Mouse (Mus musculus) Patski (cell line): ENCODE data around the gene Fam167b. TPM values are rescaled to one million over a fixed set of nuclear protein-coding genes. Genes with fewer than 3 reads are reported as not detected.

ENCODE experiments used
- ATAC-seq: fragments of 100-300 bp; one replicate; pipeline ENCODE4 v1.8.0; 2021
- CTCF ChIA-PET: fragments of 350-600 bp; sonication (Branson Sonifier 250); formaldehyde crosslinking; loops from one replicate; lab custom pipeline; 2022; ENCODE audit warnings: inconsistent platforms; lab: Charles Lee
- POLR2A ChIA-PET: fragments of 350-600 bp; sonication (Branson Sonifier 250); formaldehyde crosslinking; loops from one replicate; lab custom pipeline; 2022; ENCODE audit warnings: antibody characterized with exemption, inconsistent platforms; lab: Charles Lee
- DNase-seq: peaks from one replicate; pipeline ENCODE4 v3.0.0-alpha.2; 2011; ENCODE audit warnings: low read depth, low spot score
- H3K27me3 ChIP-seq: fragments of 371-371 bp; one replicate; pipeline ENCODE4 v1.5.1; 2021
- CTCF ChIP-seq: fragments of 100-300 bp; IDR thresholded peaks from one replicate; pipeline ENCODE4 v1.5.1; 2021
- in situ Hi-C: fragments of 300-500 bp; cut with MboI; formaldehyde crosslinking; loops from 3 replicates; pipeline ENCODE4 v1.11.1; 2018; ENCODE audit warnings: low pct_unique_long_range_greater_than_20kb, mixed read lengths
- polyA plus RNA-seq: library from polyadenylated mRNA; unstranded; gene quantifications from one replicate; pipeline ENCODE4 v1.2.3, GENCODE M21; 2021

Gene Fam167b
- polyA plus RNA-seq, 1 experiment from 2014 or later, result not detected

DNA sequence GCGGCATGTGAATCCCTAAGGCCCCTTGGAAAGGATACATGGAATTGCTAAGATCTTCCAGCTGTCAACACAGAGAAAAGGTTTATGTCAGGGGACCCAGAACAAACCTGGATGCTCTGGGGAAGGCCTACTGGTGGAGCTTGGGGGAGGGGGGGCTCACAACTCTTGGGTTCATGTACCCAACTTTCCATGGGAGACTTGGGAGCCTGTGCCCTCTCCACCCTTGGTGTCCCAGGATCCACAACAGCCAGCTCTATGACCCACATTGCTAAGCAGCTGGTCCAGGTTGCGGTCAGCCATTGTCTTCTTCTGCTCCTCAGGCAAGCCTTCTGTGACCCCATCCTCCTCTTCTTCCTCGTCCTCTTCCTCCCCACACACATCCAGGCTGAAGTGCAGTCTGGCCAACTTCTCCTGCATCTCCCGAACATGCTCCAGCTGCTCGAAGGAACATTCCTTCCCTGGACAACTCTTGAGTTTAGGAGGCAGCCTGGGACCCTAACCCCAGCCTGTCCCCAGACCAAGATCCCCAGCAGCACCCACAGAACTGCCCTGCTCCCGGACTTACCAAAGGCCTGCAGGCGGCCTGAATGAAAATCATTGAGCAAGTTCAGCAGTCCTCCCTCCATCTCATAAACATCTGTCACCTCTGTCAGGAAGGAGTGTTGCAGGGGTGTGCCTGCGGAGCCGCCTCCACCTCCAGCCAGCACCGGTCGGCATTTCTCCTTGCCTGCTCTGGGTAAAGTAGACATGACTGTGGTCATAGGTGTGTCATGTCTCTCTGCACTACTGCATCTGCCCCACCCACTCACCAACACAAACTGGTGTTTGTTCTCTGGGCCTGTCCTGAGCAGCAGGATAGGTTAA lies 42.3 kb upstream of the Fam167b start:
- DNase-seq (no peak), ATAC-seq (no peak)
- in situ Hi-C loops, result no loop called here
- H3K27me3 ChIP-seq, result no peaks in the 10 kb centered on the region
- no peak for TF ChIP-seq CTCF
- CTCF ChIA-PET, result interaction anchor here (1.0 kb wide), 1 partner anchor 12 kb away, joined by 4 read pairs; no protein-coding TSS in a partner anchor
- POLR2A ChIA-PET, result interaction anchor here (1.5 kb wide), 1 partner anchor 12 kb away, joined by 3 read pairs; no protein-coding TSS in a partner anchor

GRCm38 (mm10) chr4:129618786-129619691 lies 40.7 kb upstream of the Fam167b start, which contains the start of gene Iqcc:
Iqcc (minus strand) TSS chr4:129619099.
- no peaks in the 10 kb centered on the region for H3K27me3 ChIP-seq
- CTCF ChIA-PET, result no interaction called here
- POLR2A ChIA-PET, result interaction anchor here (0.6 kb wide), 1 partner anchor 364 kb away, joined by 3 read pairs; no protein-coding TSS in a partner anchor
- in situ Hi-C loops, result no loop called here
- TF ChIP-seq CTCF, result no peak
- ATAC-seq, result no peak
- no peak for DNase-seq

DNA sequence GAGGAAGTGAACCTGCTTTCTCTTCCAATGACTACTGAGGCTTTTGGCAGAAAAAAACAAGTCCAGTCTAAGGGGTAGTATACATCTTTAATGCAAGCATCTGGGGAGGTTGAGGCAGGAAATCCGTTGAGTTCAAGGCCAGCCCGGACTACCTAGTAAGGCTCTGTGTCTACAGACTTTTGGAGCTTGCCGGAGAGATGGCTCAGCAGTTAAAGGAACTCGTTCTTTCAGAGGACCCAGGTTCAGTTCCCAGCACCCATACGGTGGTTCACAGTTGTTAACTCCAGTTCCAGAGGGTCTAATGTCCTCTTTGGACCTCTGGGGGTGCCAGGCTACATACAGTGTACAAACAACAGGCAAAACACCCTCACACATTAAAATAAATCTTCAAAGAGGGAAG lies 39.7 kb upstream of the Fam167b start:
- CTCF ChIA-PET, result no interaction called here
- ATAC-seq, result no peak

GRCm38 (mm10) chr4:129617121-129617641 lies 38.8 kb upstream of the Fam167b start:
- no peak for TF ChIP-seq CTCF
- no peak for DNase-seq
- ChIA-PET CTCF (interaction anchor here (1.4 kb wide), 1 partner anchor 9 kb away, joined by 6 read pairs; no protein-coding TSS in a partner anchor), POLR2A (interaction anchor here (0.7 to 1.4 kb wide), 2 partner anchors 8 to 291 kb away, joined by 3 to 5 read pairs; no protein-coding TSS in a partner anchor)
- in situ Hi-C loops, result no loop called here
- ATAC-seq, result no peak
- no peaks in the 10 kb centered on the region for H3K27me3 ChIP-seq

More for the DNA sequence above, 39.7 kb upstream of the Fam167b start:
- in situ Hi-C loops, result no loop called here
- no peaks in the 10 kb centered on the region for H3K27me3 ChIP-seq
- DNase-seq, result no peak
- TF ChIP-seq CTCF, result no peak
- POLR2A ChIA-PET, result interaction anchor here (0.7 kb wide), 1 partner anchor 292 kb away, joined by 5 read pairs; no protein-coding TSS in a partner anchor

DNA sequence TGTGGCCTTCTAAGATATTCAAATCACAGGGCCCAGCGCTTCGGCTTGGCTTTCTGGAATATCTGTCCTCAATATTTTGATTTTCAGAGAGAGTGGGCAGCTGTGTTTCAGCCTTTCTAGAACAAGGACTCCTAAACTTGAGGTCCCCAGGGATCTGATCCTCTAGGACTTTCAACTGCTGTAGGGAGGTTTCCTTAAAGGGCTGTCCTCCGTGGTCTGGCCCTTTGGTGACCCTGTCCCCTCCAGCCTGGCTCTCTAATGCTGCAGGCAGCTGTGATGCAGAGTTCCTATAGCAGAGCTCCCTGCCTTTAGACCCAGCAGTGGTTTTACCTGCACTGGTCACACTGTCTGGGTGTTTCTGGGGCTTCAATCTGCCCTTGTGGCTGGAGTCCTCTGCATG lies 38.3 kb upstream of the Fam167b start:
- no peak for ATAC-seq
- TF ChIP-seq CTCF, result no peak
- DNase-seq, result no peak
- no peaks in the 10 kb centered on the region for H3K27me3 ChIP-seq
- CTCF ChIA-PET, result interaction anchor here (1.4 kb wide), 1 partner anchor 8 kb away, joined by 6 read pairs; no protein-coding TSS in a partner anchor
- in situ Hi-C loops, result no loop called here
- POLR2A ChIA-PET, result interaction anchor here (1.4 kb wide), 1 partner anchor 8 kb away, joined by 3 read pairs; no protein-coding TSS in a partner anchor

- no peak for ATAC-seq
- CTCF ChIA-PET, result no interaction called here
- POLR2A ChIA-PET, result interaction anchor here (0.6 to 1.4 kb wide), 2 partner anchors 7 to 10 kb away, joined by 3 to 6 read pairs; no protein-coding TSS in a partner anchor
- in situ Hi-C loops, result no loop called here
- no peak for TF ChIP-seq CTCF
- H3K27me3 ChIP-seq, result no peaks in the 10 kb centered on the region
- DNase-seq, result no peak
Observed at GRCm38 (mm10) chr4:129615801-129616290, 37.5 kb upstream of the Fam167b start.

DNA sequence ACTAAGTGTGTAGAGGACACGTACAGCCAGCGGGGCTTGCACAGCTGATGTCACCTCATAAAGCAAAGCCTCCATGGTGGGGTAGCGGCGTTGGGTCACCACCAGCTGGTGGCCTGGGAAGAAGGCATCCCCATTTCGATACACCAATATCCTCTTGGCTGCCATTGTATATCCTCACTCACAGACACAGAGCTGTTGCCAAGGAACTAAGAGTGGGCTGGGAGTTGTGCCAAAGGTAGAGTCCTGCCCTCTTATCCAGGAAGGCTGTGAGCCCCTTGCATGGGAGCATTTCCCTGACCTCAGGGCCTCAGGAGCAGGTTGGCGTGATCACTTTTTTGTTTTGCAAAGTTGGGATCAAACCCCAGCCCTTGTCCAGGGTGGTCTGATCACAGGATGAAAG lies 35.7 kb upstream of the Fam167b start, which contains the start of gene Dcdc2b:
Gene Dcdc2b (minus strand): TSS at position 165 of the 400 bp plus-strand sequence.
- DNase-seq (no peak), ATAC-seq (no peak)
- H3K27me3 ChIP-seq, result no peaks in the 10 kb centered on the region
- TF ChIP-seq CTCF, result no peak
- in situ Hi-C loops, result no loop called here
- CTCF ChIA-PET, result no interaction called here
- POLR2A ChIA-PET, result no interaction called here

GRCm38 (mm10) chr4:129610472-129610871 lies 32.1 kb upstream of the Fam167b start:
- POLR2A ChIA-PET, result interaction anchor here (0.6 to 0.9 kb wide), 2 partner anchors 13 to 57 kb away, joined by 3 to 4 read pairs; no protein-coding TSS in a partner anchor
- H3K27me3 ChIP-seq, result no peaks in the 10 kb centered on the region
- no peak for ATAC-seq
- TF ChIP-seq CTCF, result no peak
- in situ Hi-C loops, result no loop called here
- CTCF ChIA-PET, result no interaction called here
- DNase-seq, result no peak

- TF ChIP-seq CTCF, result no peak
- POLR2A ChIA-PET, result interaction anchor here (0.9 kb wide), 1 partner anchor 13 kb away, joined by 3 read pairs; no protein-coding TSS in a partner anchor
- in situ Hi-C loops, result no loop called here
- CTCF ChIA-PET, result interaction anchor here (1.8 to 2.6 kb wide), 2 partner anchors 28 to 32 kb away, joined by 5 to 19 read pairs; partner anchors contain the start of gene Fam167b
- DNase-seq (no peak), ATAC-seq (no peak)
- H3K27me3 ChIP-seq, result no peaks in the 10 kb centered on the region
Observed at GRCm38 (mm10) chr4:129610026-129610425, 31.7 kb upstream of the Fam167b start.
